Mouse (Mus musculus) monocyte, adult 5-6 weeks (primary cell): ENCODE results near the gene Tmem121. TPM values are rescaled to one million over a fixed set of nuclear protein-coding genes. Genes with fewer than 3 reads are reported as not detected.
A peak's percentile ranks its signal among the peaks of the same experiment; 100 is the strongest.
"Not testable (repeated sequence)": the region's sequence is repeated elsewhere in the genome, so short reads cannot be mapped to it uniquely, and the experiment has no call there.

Experiments used
- ATAC-seq: fragments of 153-309, 156-312 bp; replicated peaks from 2 replicates; pipeline ENCODE4 v1.8.0; 2017; ENCODE audit warnings: mild to moderate bottlenecking; ENCODE audit not compliant: low TSS enrichment, insufficient number of reproducible peaks, severe bottlenecking, poor library complexity, low FRiP score
- total RNA-seq: library from RNA; stranded (forward); fragments of 200-1000, 200-491, 200-594 nt; gene quantifications from 3 replicates; pipeline ENCODE4 v1.2.3, GENCODE M21; 2017

Gene Tmem121
- total RNA-seq, 1 experiment from 2014 or later = 0.19 TPM

DNA sequence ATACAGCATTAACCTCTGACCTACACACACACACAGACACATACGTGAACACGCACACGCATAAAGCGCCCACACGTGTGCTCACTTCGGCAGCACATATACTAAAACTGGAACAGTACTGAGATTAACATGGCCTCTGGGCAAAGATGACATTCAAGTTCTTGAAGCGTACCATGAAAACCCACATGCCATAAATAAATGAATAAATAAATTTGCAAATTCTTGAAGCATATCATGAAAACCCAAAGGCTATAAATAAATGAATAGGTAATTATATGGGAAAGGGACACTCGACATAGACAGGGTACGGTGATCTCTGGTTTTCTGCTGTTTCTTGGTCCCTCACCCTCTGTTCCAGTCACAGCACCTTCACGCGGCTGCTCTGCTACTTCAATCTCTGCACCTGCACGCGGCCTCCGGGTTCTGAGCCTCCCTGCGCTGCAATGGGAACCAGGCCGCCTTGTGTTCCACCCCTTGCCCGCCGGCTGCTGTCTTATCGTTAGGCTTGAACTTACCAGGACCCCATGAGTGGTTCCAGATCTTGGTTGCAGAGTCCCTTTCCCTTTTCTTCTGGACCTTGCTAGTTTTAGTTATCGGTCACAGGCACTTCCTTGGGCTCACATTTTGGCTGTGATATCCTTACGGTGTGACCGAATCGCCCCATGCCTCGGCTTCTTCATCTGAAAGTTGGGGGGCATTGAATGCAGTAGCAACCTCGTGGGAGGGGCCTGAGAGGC lies 28.5 kb downstream of the Tmem121 start:
- ATAC-seq = no peak

DNA sequence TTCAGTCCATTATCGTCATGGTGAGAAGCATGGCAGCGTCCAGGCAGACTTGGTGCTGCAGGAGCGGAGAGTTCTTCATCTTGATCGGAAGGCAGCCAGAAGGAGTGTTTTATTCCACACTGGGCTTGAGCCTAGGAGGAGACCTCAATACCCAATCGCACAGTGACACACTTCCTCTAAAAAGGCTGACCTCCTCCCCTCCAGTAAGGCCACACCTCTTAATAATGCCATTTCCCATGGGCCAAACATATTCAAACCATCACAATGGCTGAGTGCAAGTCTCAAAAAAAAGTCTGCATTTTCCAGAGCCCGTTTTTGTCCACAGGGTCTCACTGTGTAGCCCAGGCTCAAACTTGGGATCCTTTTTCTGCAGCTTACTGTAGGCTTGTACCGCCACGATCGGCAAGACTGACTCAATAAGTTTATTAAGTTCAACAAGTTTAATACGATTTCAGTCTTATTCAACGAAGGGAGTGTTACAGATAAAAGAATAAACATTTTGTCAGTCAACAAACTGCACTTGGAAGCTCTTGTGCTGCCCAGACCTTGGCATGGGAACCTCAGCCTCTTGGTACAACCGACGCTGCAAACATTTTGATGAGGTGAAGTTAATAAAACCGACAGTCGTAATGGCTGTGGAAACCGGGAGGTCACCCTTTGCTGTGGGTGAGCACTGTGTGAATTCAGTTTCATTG lies 29.4 kb downstream of the Tmem121 start:
- no peak for ATAC-seq

DNA sequence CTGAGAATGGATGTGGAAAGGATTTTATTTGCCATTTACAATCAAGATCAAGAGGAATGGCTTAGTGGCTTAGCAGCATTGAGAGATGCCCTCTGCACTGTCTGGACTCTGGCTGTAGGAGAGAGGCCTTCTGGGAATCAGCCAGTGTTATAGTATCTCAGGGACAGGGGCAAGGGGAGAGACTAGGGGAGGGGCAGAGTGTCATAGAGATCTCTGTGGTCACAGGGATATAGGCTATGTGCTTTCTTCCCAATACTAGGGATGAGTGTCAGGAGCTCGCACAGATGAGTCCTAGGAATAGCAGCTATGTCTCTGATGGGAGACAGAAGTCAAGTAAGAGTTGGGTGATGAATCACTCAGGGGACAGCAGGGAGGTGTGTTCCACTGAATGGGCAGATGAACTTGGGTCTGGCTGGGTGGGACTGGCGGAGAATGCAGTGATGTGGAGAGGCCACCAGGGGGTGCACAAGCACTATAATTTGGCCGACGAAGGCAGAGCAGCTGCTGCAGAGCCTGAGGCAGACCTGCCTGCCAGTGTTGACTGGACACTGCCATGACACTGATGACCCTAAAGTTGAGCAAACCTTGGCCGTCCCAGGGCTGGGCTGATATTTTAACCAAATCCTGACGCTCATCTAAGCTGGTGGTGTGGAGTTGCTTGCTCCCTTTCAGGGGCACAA lies 30.1 kb downstream of the Tmem121 start:
- ATAC-seq = peak; percentile 65; the same call in 1 of the 2 replicates

DNA sequence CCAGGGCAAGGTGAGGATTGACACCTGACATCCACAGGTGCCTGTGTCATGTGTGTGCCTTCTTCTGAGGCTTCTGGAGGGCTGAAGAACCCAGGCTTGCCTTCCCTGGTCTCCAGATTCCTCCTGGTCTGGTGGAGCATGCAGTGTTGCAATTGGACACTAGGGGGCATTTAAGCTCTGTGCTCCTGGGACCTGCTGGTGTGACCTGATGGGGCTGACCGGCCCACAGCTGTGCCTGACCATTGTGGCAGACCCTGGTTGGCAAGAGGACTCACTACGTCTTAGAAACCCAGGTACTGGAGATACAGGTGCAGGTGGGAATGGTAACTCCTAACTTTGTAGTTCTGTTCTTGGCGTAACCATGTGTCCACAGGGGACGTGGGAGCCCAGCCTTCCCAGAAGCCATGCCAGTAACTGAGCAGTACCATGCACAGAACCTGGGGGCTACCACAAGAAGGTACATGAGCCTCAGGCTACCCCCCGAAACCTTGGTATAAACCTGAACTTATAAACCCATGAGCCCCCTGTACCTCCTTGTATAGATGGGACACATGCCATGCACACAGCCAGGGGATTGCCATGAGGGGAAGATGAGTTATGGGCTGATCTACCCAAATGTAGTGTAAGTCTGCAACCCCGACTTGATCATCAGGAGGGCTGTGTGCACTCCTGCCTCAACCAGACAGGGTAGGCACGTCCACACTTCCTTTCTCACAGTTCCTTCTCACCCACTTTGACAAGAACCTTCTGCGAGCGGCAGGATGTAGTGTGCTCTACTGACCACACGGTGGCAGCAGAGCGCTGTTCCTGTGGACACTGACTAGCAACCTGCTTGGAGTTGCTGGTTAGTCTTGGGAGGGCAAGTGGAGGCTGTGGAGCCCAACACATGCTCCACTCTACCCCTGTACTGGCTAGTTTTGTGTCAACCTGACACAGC lies 31.8 kb downstream of the Tmem121 start:
- ATAC-seq = peak; percentile 55

DNA sequence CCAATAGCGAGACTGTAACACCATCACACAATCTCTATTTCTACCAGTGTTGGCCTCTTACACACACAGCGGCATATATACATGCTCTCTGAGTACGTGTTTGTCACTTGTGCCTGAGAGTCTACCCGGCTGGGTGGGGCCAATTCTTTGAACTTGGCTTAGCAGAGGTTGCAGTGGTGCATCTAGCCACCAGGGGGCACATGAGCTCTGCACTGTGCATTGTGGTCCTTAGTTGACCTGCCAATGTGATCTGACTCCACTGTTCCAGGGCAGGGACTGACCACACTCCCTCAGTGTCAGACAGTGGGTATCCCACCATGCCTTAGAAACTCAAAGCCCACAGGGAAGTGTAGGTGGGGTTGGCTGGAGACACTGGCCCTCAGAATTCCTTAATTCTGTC lies 34.1 kb downstream of the Tmem121 start:
- ATAC-seq = peak; percentile 23; the same call in 1 of the 2 replicates

DNA sequence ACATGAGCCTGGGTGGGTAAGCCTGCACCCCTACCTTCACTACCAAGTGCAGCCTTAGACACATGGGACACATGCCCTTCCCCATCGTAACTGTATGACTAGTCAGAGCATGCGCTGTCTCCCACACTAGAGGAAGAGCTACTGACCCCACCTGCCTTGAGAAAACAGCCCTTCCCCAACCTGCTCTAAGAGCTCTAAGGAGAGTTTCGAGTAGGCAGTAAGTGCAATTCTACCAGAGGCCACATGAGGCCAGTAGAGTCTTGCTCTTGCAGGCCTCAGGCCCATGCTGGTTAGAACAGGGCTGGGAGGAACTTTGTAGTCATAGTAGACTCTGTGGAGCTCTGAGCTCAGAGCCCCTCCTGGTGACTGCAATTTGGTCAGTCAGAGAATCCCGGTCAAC lies 34.7 kb downstream of the Tmem121 start:
- no peak for ATAC-seq

DNA sequence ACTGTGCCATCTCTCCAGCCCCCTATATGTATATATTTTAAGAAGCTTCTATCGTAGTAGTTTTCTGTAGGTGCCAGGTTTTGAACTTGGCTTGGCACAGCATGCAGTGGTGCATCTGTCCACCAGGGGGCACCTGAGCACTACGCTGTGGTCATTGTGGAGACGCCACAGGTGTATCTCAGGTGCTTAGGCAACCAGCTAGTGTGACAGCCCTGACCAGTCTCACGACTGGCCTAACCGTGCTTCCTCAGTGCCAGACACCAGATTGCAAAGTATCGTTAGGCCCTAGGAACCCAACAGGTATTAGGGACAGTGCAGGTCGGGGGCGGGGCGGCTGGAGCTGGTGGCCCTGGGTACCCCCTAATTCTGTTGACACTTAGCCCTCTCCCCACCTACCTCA lies 35.6 kb downstream of the Tmem121 start:
- ATAC-seq = no peak

DNA sequence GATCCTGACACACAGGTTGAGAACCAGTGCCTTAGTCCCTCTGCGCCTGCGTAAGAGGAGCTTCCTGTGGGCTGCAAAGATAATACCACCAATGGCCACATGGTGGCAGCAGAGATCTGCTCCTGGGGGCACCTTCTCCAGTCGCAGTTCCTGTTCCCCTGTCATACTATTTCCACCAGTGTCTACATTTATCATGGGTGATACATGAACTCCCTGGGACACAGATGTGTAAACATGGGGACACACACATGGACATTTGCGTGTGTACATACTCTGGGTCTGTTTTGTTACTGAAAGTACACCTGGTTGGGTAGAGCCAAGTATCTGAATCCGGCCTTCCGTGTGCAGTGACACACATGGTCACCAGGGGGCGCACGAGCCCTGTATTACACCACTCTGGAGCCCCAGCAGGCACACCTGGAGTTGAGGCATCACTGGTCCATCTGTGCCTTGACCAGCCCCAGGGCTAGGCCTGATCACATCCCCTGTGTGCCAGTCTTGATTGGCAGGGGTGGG lies 36.4 kb downstream of the Tmem121 start:
- ATAC-seq = peak; percentile 60

DNA sequence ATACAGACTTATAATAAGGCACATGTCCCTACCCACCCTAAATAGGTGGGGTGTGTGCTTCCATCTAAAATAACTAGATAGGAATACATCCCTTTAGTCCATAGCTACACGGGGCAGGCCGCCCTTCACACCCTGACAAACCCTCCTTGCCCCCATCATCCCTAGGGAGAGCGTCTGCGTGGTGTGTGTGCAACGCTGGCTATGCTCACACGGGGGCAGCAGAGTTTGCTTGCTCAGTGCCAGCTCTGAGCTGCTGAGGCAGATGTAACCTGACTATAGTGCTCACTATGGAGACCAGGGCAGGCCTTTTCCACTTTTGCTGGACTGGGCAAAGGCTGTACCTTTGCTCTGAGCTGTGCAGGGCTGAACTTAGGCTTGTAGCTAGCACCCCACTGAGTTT lies 37.0 kb downstream of the Tmem121 start:
- 0 out of 2 replicates have a peak, but pooled peaks have one; percentile 10 for ATAC-seq

DNA sequence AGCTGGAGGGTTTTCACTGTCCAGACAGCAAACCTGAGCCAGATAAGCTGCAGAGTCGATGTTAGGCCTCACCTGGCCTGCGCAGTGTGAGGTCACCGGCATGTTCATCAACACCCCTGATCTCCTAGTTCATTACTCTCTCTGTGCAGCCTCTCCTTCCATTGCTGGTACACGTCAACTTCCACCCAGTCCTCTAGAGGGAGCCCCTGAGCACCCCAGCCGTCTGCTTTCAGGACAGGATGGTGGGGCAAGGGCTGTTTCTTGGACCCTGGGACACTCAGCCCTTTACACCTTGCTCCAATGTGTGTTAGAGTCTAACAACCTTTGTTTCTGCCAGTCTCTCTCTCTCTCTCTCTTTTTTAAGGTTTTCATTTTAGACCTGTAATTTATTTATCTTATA lies 38.5 kb downstream of the Tmem121 start:
- no peak for ATAC-seq

DNA sequence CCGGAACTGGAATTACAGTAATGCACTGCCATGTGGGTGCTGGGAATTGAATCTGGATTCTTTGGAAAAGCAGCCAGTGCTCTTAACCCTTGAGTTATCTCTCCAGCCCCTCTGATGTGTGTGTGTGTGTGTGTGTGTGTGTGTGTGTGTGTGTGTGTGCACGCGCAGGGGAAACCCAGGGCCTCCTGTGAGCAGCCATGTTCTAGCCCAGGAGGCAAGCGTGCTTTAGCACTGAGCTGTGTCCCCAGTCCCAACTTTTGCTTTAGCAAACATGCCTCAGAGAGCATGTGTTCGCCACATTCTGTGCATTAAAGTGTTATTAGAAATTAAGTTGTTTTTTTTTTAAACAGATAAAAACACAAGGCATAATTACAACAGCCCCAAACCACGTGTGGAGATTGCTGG lies 39.0 kb downstream of the Tmem121 start:
- ATAC-seq = no peak

DNA sequence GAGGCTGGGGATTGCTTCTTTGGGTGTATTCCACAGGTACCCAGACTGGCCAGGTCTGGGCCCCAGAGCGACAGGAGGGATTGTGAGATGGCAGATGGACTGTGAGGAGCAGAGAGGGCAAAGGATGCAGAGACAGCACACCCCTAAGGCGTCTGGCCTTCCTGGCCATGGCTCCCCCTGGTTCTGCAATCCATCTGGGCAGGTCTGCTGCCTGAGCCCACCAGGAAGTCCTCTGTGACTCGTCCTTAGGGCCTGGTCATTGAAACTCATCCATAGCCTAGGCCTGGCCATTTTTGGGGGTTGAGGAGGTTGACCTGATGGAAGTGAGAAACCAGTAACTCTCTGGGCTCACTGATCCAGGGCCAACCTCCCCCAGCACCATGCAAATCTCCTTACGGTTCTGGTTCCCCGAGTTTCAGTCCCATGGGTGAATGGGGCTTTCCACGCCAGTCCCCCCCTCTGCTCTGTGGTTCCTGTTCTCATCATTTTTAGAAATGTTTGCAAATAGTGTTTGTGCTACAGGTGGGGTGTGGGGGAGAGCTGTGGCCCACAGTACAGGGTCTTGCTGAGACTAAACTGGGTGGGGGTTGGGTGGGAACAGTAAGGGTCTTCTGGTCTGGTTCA lies 42.4 kb downstream of the Tmem121 start:
- no peak for ATAC-seq

DNA sequence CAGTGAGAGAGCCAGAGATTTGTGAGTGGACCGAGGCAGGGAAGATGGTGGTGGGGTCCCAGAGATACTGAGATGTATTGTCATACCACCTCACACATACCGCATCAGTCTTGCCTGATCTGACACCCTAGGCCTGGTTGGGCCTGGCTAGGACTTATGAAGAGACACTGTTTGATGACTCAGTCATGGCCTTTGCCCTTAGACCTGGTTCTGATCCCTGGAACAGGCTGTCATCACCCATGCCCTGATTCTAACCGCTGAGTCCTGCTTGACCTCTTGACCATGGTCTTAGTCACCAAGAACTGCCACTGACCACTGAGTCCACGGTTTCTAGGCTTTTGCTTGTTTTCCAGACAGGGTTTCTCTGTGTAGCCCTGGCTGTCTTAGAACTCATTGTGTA lies 45.0 kb downstream of the Tmem121 start:
- no peak for ATAC-seq

DNA sequence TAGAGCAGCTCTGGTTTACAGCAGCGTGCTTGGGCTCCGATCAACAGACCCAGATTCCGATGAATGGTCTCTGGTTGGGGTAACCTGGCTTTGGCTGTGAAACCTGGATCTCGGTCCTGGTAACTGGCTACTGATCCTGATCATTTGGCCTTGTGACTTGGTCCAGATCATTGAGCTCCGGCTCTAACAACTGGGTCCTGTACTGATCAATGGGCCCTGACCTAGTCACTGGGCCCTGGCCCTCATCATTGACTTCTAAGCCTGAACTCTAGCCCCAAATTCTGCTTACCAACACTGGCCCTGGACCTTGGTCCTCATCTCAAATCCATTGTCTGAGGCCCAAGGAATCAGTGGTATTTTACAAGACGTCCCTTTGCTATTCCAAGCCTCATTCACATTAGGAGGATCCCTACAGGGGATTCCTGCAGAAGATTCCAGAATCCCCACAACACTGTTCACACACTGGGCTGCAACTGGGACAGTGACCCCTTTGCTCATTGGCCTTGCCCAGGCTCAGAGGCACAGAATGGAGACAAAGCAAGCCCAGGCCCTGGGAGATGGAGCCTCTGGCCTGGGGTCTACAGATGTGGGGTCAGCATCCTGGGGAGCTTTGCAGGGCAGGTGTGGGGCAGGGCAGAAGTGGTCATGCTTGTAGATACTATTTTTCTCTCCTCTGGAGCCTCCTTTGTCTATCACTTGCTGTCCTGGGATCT lies 46.0 kb downstream of the Tmem121 start:
- not testable (repeated sequence) for ATAC-seq

DNA sequence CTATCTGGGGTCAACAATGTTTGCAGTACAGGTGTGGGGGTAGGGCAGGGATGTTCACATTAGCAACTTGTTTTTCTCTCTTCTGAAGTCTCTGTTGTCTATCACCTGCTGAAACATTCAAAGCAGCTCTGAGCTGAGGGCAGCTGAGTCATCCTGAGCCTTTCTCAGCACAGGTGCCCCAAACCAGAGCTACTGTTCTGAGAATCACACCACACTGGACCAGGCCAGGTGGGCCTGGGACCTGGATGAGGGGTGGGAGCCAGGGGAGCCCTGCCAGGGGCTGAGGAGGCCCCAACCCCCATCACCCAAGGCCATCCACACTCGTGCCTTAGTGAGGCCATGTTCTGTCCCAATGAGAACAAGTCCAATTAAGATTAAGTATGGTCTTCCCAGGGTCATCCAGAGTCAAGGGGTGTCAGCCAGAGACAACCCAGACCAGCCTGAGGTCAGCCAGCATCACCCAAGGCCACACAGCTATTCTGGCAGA lies 46.6 kb downstream of the Tmem121 start:
- not testable (repeated sequence) for ATAC-seq
